Mouse (Mus musculus): ENCODE measurements around the gene Chrna5. TPM values are rescaled to one million over a fixed set of nuclear protein-coding genes. Genes with fewer than 3 reads are reported as not detected.

The Chrna5 gene
- not detected for total RNA-seq (2023)

DNA sequence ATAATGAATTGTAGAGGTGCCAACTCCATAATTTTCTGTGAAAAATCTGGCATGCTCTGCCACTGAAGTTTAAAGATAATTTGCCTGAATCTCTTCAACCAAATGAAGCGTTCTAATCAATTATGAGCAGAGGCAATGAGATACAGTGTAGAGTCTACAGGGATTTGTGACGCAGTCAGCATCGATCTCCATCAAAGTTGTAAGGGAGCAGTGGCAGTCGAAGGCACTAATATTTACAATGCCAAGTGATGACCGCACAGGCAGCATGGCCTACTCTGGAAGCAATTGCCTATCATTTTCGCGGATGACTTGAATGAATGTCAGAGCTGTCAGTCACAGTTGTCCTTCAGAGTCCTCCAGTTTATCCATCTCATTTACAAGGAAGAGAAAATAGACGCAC lies at the start of gene Chrna5:
Gene Chrna5, plus strand, starts transcription at position 207 of the 400 bp plus-strand sequence.

GRCm38 (mm10) chr9:54950575-54951321 lies 29.9 kb upstream of the Chrna5 start, which contains the start of the genes Psma4 and AY074887:
TSS of gene Psma4 (plus strand) at chr9:54950790.
TSS of gene AY074887 (minus strand) at chr9:54950998.

DNA sequence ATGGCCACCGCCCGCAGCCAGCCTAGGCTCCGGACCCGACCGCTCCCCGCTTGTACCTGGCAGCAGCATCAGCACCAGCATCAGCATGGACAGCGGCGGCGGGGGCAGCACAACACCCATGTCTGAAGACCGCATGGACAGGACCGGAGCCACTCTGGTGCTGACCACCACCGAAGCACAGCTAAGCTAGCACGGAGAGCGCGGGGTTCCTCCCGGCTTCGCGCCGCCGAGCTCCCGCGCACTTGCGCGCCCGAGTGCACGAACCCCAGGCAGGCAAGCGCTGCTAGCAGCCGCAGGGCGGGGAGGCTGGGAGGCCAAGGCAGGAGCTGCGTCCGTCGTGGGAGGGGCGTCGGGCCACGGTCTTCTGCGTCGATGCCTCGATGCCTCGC lies 45.6 kb downstream of the Chrna5 start, which contains the start of gene Chrna3:
Gene Chrna3, minus strand, starts transcription at position 288 of the 389 bp plus-strand sequence.

DNA sequence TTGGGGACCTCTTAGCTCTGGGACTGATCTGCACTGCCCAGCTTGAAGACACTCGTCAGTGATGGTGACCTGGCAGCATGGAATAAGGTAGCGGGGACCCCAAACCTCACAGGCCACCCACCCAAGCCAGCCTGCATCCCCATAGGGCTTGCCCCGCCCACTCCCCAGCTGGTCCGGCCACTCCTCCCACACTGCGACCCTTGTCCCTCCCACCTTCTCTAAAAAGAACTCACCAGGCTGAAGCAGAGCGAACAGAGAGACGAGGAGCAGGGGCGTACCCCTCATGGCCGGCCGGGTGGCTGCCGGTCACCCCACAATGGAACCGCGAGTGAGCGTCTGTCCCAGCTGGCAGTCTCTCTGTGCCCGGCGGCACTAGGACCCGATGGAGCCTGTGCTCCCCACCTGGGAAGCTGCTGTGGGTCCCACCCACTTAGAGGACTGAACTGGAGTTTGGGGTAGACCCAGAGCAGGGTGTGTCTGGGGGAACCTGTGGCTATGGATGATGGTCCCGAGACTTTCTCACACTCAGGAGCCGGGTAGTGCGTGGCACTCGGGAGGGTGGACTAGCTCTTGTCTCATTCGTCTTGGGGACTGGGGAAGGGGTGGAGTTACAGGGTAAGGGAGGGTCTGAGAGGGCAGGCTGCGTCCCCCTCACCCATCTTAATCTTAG lies 67.7 kb downstream of the Chrna5 start, which contains the start of gene Chrnb4:
Gene Chrnb4, minus strand, starts transcription at position 569 of the 670 bp plus-strand sequence.

Other genes with a start within 250 kb of the Chrna5 start
- 44.9 TPM for gene Wdr61, start 246.4 kb upstream of the Chrna5 start, total RNA-seq (2023)
- gene Crabp1, start 216.1 kb upstream of the Chrna5 start, total RNA-seq (2023): not detected
- 35.9 TPM for gene Ireb2, start 117.1 kb upstream of the Chrna5 start, total RNA-seq (2023)
- 0.98 TPM for gene Hykk, start 63.6 kb upstream of the Chrna5 start, total RNA-seq (2023)
- gene Psma4, start 30.1 kb upstream of the Chrna5 start, total RNA-seq (2023): 75.1 TPM
- not detected for gene AY074887, start 29.9 kb upstream of the Chrna5 start, total RNA-seq (2023)
- gene Chrna3, start 45.7 kb downstream of the Chrna5 start, total RNA-seq (2023): not detected
- gene Chrnb4, start 67.9 kb downstream of the Chrna5 start, total RNA-seq (2023): not detected
- 25.6 TPM for gene Ube2q2, start 168.0 kb downstream of the Chrna5 start, total RNA-seq (2023)
- 37.5 TPM for gene Fbxo22, start 228.0 kb downstream of the Chrna5 start, total RNA-seq (2023)

All from CD8-positive naive resting alpha-beta T cell, adult 57 days (primary cell).